Mouse (Mus musculus) neural tube, embryonic 15.5 days (tissue): ENCODE measurements at regions not wholly inside any gene's neighbourhood (a gene's known extent, or its start where the extent isn't known, plus 50 kb on each side); places are given as distances from the start of the nearest gene placed in this dataset.

Source experiments
- ATAC-seq: fragments of 200-750 bp; cut with Nextera tagmentation; 2 replicates; pipeline ENCODE4 v1.8.0; 2017; ENCODE audit warnings: mild to moderate bottlenecking, moderate TSS enrichment, moderate library complexity; ENCODE audit not compliant: low FRiP score
- H3K27ac ChIP-seq: fragments of 300-500 bp; sonication (generic); replicated peaks from 2 replicates; pipeline ENCODE4 v1.5.1; 2015; ENCODE audit warnings: mild to moderate bottlenecking, inconsistent platforms
- H3K27me3 ChIP-seq: fragments of 300-500 bp; sonication (generic); replicated peaks from 2 replicates; pipeline ENCODE4 v1.6.1; 2015; ENCODE audit warnings: inconsistent platforms
- H3K36me3 ChIP-seq: fragments of 300-500 bp; sonication (generic); 2 replicates; pipeline ENCODE4 v1.6.1; 2015; ENCODE audit warnings: inconsistent platforms
- H3K4me1 ChIP-seq: fragments of 300-500 bp; sonication (generic); 2 replicates; pipeline ENCODE4 v1.6.1; 2015; ENCODE audit warnings: inconsistent platforms
- H3K4me2 ChIP-seq: fragments of 300-500 bp; sonication (generic); 2 replicates; pipeline ENCODE4 v1.6.1; 2015; ENCODE audit warnings: inconsistent platforms, mild to moderate bottlenecking, moderate library complexity
- H3K4me3 ChIP-seq: fragments of 300-500 bp; sonication (generic); replicated peaks from 2 replicates; pipeline ENCODE4 v1.5.1; 2015; ENCODE audit warnings: mild to moderate bottlenecking, inconsistent platforms
- H3K9ac ChIP-seq: fragments of 300-500 bp; sonication (generic); replicated peaks from 2 replicates; pipeline ENCODE4 v1.6.1; 2015; ENCODE audit warnings: mild to moderate bottlenecking, inconsistent platforms
- H3K9me3 ChIP-seq: fragments of 300-500 bp; sonication (generic); replicated peaks from 2 replicates; pipeline ENCODE4 v1.6.1; 2016; ENCODE audit warnings: inconsistent platforms
- WGBS: fragments of 180-500 bp; shearing (Covaris S2); methylation state at CpG from one replicate; pipeline ENCODE4 v1.1.7; 2015; ENCODE audit warnings: mixed read lengths; 5-methylcytosine and 5-hydroxymethylcytosine counted together

DNA sequence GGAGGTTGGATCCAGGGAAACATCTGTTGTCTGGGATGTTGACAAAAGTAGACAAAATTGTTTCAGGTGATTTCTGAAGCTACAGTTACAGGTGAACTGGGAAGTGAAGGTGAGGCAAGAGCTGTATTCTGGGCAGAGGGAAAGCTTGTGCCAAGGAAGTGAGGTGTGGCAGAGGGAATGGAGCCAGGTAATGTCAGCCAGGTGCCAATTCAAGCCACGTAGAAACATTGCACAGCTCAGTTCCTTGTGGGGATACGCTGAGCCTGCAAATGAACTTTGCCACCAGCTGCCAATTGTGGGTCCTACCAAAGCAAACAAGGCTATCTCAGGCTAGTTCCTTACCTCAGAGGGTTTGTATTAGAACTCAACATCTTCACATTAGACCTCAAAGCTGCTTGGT is 410.1 kb downstream of the Fgf9 start:
- H3K9ac ChIP-seq = no peak overlapping the region
- no peak overlapping the region for H3K4me3 ChIP-seq
- no peaks in the 10 kb centered on the region for H3K36me3 ChIP-seq
- no peak overlapping the region for H3K27ac ChIP-seq
- no peaks in the 10 kb centered on the region for H3K4me1 ChIP-seq
- H3K4me2 ChIP-seq = no peak overlapping the region
- no peaks in the 10 kb centered on the region for H3K9me3 ChIP-seq
- WGBS = 93% methylated on average over 2 of the region's 2 CpGs
- ATAC-seq = no peak
- H3K27me3 ChIP-seq = no peaks in the 10 kb centered on the region

DNA sequence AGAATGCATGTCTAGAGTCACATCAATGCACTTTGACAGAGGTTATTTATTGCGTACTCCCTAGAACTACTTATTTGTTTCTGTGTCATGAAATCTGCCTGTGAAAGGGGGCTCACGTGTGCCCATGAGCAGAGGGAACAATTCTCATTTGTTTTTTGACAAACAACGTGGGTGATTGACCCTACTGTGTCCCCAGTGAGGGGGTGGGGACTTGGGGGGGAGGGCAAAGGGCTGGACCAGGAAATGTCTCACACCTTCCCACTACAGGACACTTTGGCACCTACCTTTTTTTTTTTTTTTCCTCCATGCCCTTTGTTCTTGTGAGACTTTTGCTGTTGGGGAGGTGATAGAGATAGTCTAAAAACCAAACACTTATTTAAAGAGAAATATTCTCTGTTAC is 400.3 kb downstream of the Fgf9 start:
- H3K36me3 ChIP-seq = no peaks in the 10 kb centered on the region
- H3K4me3 ChIP-seq = no peak overlapping the region
- no peak overlapping the region for H3K4me2 ChIP-seq
- no peak for ATAC-seq
- no peaks in the 10 kb centered on the region for H3K27me3 ChIP-seq
- no peak overlapping the region for H3K9ac ChIP-seq
- H3K9me3 ChIP-seq = no peaks in the 10 kb centered on the region
- peaks cover 3% of the 10 kb centered on the region for H3K4me1 ChIP-seq
- no peak overlapping the region for H3K27ac ChIP-seq
- WGBS = 37% methylated on average over 3 of the region's 3 CpGs

GRCm38 (mm10) chr14:58468451-58468850 is 398.1 kb downstream of the Fgf9 start:
- no peak overlapping the region for H3K4me3 ChIP-seq
- H3K36me3 ChIP-seq = no peaks in the 10 kb centered on the region
- no peaks in the 10 kb centered on the region for H3K9me3 ChIP-seq
- no peak for ATAC-seq
- H3K4me2 ChIP-seq = no peak overlapping the region
- no peak overlapping the region for H3K9ac ChIP-seq
- peaks cover 3% of the 10 kb centered on the region for H3K4me1 ChIP-seq
- no peak overlapping the region for H3K27ac ChIP-seq
- WGBS = 50% methylated on average over 7 of the region's 7 CpGs
- H3K27me3 ChIP-seq = no peaks in the 10 kb centered on the region

- WGBS = 55% methylated on average over 5 of the region's 5 CpGs
- ATAC-seq = no peak
- Histone ChIP-seq H3K36me3 (no peaks in the 10 kb centered on the region), H3K9ac (no peak overlapping the region), H3K27me3 (no peaks in the 10 kb centered on the region), H3K9me3 (no peaks in the 10 kb centered on the region), H3K4me1 (peaks cover 3% of the 10 kb centered on the region), H3K27ac (no peak overlapping the region), H3K4me2 (no peak overlapping the region), H3K4me3 (no peak overlapping the region)
Observed at GRCm38 (mm10) chr14:58467856-58468255, 397.5 kb downstream of the Fgf9 start.

DNA sequence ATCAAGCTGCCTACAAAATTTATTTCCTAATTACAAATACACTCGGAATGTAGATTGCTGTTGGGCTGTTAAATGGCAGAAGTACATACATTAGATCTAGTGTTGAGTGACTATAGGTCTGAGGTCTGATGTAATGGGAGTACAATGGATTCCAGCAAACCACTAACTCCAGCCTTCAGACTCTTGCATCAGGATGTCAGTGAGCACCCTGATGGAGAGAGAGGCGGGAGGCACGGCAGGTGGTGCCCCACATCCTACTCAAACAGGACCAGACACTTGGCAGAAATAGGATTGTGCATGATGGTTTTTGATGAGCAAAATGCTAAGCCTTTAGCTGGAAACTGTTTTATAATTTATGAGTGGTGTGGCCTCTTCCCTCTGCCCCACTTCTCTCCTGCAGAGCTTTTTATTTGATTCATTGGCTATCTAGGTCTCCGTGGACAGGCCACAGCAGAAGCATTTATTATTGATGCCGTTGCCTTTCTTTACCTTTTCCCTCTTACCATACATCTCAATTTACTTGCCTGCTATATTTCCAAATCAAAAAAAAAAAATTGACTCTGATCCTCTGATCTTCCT is 376.5 kb downstream of the Fgf9 start:
- Histone ChIP-seq H3K9ac (no peak overlapping the region), H3K4me3 (no peak overlapping the region), H3K36me3 (no peaks in the 10 kb centered on the region), H3K27me3 (no peaks in the 10 kb centered on the region), H3K4me2 (no peak overlapping the region), H3K4me1 (no peaks in the 10 kb centered on the region), H3K27ac (no peak overlapping the region), H3K9me3 (no peaks in the 10 kb centered on the region)
- ATAC-seq = no peak
- 58% methylated on average over 5 of the region's 5 CpGs for WGBS

GRCm38 (mm10) chr14:58444496-58444895 is 374.1 kb downstream of the Fgf9 start:
- Histone ChIP-seq H3K36me3 (no peaks in the 10 kb centered on the region), H3K4me1 (no peaks in the 10 kb centered on the region)
- 69% methylated on average over 4 of the region's 4 CpGs for WGBS

DNA sequence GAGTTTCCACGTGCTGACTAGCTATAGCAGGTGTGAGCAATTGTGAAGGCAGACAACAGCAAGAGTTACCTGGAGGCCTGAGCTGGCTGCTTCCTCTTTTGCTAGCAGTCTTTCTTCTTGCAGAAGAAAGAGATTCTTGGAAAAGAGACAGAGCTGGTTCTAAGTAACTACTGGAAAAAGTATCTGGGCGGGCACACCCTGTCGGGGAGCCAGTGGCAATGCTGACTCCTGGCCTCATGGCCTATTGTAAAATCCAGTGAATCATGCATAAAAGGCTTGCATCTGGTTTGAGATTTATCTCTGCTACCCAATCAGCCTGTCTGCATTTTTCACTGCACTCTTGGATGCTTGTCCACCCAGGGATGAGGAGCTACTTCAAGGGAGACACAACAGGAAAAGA is 372.2 kb downstream of the Fgf9 start:
- Histone ChIP-seq H3K4me1 (no peaks in the 10 kb centered on the region), H3K4me2 (no peak overlapping the region), H3K9ac (no peak overlapping the region), H3K9me3 (no peaks in the 10 kb centered on the region), H3K27me3 (no peaks in the 10 kb centered on the region), H3K36me3 (no peaks in the 10 kb centered on the region), H3K4me3 (no peak overlapping the region), H3K27ac (no peak overlapping the region)
- WGBS = 84% methylated on average over 3 of the region's 3 CpGs
- no peak for ATAC-seq

More at GRCm38 (mm10) chr14:58444496-58444895, 374.1 kb downstream of the Fgf9 start:
- Histone ChIP-seq H3K4me3 (no peak overlapping the region), H3K27me3 (no peaks in the 10 kb centered on the region), H3K27ac (no peak overlapping the region), H3K9ac (no peak overlapping the region), H3K9me3 (no peaks in the 10 kb centered on the region), H3K4me2 (no peak overlapping the region)
- ATAC-seq = no peak

DNA sequence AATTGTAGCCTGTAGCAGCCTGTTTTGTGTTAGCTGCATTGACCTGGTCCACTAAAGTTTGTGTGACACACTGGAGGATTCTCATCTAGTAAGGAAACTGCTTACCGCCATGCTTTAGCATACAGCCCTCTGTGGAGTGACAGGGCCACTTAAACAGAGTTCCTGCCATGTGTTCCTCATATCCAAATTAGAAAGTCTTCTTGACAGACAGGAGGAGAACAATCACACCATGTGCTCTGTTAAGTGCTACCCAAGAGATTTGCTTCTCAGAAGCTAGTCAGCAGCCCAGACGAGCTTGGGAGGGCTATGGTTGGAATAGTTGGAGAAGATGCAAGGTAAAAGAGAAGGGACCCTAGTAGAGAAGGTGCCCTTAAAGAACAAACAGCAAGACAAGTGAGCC is 369.6 kb downstream of the Fgf9 start:
- no peaks in the 10 kb centered on the region for H3K27me3 ChIP-seq
- H3K4me2 ChIP-seq = no peak overlapping the region
- H3K27ac ChIP-seq = no peak overlapping the region
- no peak for ATAC-seq
- no peaks in the 10 kb centered on the region for H3K9me3 ChIP-seq
- no peaks in the 10 kb centered on the region for H3K4me1 ChIP-seq
- H3K4me3 ChIP-seq = no peak overlapping the region
- WGBS = 85% methylated on average over 2 of the region's 2 CpGs
- H3K36me3 ChIP-seq = no peaks in the 10 kb centered on the region
- no peak overlapping the region for H3K9ac ChIP-seq

GRCm38 (mm10) chr14:58436096-58436495 is 365.7 kb downstream of the Fgf9 start:
- Histone ChIP-seq H3K4me2 (no peak overlapping the region), H3K27me3 (no peaks in the 10 kb centered on the region), H3K27ac (no peak overlapping the region), H3K9ac (no peak overlapping the region), H3K4me3 (no peak overlapping the region), H3K9me3 (no peaks in the 10 kb centered on the region), H3K36me3 (no peaks in the 10 kb centered on the region), H3K4me1 (no peaks in the 10 kb centered on the region)
- 88% methylated on average over 3 of the region's 3 CpGs for WGBS
- ATAC-seq = no peak

- no peaks in the 10 kb centered on the region for H3K36me3 ChIP-seq
- no peak overlapping the region for H3K9ac ChIP-seq
- no peak overlapping the region for H3K27ac ChIP-seq
- H3K4me2 ChIP-seq = no peak overlapping the region
- no peaks in the 10 kb centered on the region for H3K27me3 ChIP-seq
- 59% methylated on average over 6 of the region's 6 CpGs for WGBS
- no peaks in the 10 kb centered on the region for H3K9me3 ChIP-seq
- H3K4me3 ChIP-seq = no peak overlapping the region
- ATAC-seq = no peak
- H3K4me1 ChIP-seq = no peaks in the 10 kb centered on the region
Observed at GRCm38 (mm10) chr14:58426472-58426871, 356.1 kb downstream of the Fgf9 start.

DNA sequence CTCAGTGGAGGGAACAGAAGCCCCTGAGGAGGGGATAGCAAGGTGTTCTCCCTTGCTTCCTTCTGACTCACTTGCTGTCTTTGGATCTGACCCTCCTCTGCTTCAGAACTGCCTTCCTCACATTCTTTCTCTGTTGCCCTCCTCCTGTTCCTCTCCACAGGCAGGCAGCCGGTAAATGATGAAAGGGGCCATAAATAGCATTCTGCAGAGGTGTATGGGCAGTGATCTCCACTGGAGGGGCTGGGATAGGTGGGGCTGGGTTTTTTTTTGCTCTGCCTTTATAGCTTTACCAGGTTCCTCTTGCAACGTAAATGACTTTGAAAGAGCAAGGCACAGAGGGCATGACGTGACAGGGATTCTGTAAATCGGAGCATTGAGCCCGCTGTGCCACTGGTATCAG is 351.6 kb downstream of the Fgf9 start:
- 26% methylated on average over 5 of the region's 5 CpGs for WGBS
- H3K4me1 ChIP-seq = no peaks in the 10 kb centered on the region
- no peak overlapping the region for H3K9ac ChIP-seq
- no peaks in the 10 kb centered on the region for H3K9me3 ChIP-seq
- H3K4me3 ChIP-seq = no peak overlapping the region
- H3K36me3 ChIP-seq = no peaks in the 10 kb centered on the region
- no peak for ATAC-seq
- H3K4me2 ChIP-seq = no peak overlapping the region
- no peak overlapping the region for H3K27ac ChIP-seq
- H3K27me3 ChIP-seq = no peaks in the 10 kb centered on the region

DNA sequence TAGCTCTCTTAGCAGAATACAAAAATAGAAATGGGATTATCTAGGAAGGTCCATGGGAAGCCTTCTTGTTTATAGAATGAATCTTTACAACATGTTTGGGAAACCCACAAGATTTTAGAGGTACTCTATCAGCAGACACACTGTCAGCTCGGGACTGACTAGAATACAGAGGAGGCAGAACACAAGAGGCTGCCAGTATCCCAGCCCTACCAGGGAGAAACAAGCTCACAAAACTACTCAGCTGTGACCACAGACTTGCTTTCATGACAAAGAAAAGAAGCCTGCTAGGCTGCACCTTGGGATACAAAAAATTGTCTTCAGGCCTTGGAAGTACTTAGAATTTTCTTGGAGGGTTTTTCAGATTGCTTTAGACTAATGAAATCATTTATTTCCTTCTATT is 347.2 kb downstream of the Fgf9 start:
- ATAC-seq = peak; percentile 50; the same call in 1 of the 2 replicates
- 26% methylated on average over 1 of the region's 1 CpGs for WGBS
- Histone ChIP-seq H3K36me3 (no peaks in the 10 kb centered on the region), H3K4me2 (no peak overlapping the region), H3K27ac (no peak overlapping the region), H3K4me1 (no peaks in the 10 kb centered on the region), H3K9ac (no peak overlapping the region), H3K27me3 (no peaks in the 10 kb centered on the region), H3K4me3 (no peak overlapping the region), H3K9me3 (no peaks in the 10 kb centered on the region)
